Mouse (Mus musculus): ENCODE measurements around the gene Ccdc6.

- TF ChIP-seq ZNF384 (IDR thresholded peaks at IDR 0.05; ENCODE audit: low read depth, low read length) (no peak), CHD2 (IDR thresholded peaks at IDR 0.05; ENCODE audit: low read depth, low read length) (no peak)
These were observed 76.4 kb downstream of the Ccdc6 start for GRCm38 (mm10) chr10:70173314-70173713.
